Comparison of ENCODE assay signal across 22 mouse cellular contexts in the genomic region with DNA sequence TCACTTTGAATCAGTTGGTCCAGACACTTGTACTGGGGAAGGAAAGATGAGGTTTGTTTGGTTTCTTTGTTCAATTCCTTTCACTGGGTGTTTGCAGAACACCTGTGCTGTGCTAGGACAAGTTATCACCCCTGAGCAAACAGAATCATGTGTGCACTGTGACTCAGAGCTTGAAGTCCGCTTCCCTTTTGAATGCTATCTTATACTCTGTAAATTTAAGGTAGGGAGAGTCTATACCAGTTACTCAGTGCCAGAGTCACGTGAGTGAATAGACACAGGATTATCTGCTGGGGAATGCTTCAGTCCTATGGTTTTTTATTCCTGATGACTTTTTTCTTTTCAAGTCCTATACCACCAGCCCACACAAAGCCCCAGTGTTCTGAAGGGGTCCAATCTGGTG. TPM values are rescaled to one million over a fixed set of nuclear protein-coding genes. Genes with fewer than 3 reads are reported as not detected.
A peak's percentile ranks its signal among the peaks of the same experiment; 100 is the strongest.
DNase-seq lines count a peak whose midpoint lies in the region; ATAC-seq and TF ChIP-seq lines count a peak whose summit lies in the region.
"Had no signal": no experiment of that assay in that cellular context is flagged by ENCODE, and none has a peak within 500 bp of the region (broad histone marks: within the 10 kb centered on the region; RNA-seq: fewer than 3 reads in every experiment).

No protein-coding gene starts in this region.

- no peaks in the 10 kb centered on the region for H3K36me3 ChIP-seq in intestine, embryonic 16.5 days (ENCODE audit: control insufficient read depth, insufficient read depth, low read length)
- H3K36me3 ChIP-seq in liver, embryonic 15.5 days (replicated peaks): no peaks in the 10 kb centered on the region
- no peaks in the 10 kb centered on the region for H3K36me3 ChIP-seq in stomach, postnatal 0 days (ENCODE audit: control insufficient read depth, insufficient read depth, low read length)
- H3K36me3 ChIP-seq: embryonic facial prominence, embryonic 15.5 days; heart, embryonic 10.5 days; midbrain, embryonic 15.5 days had no signal

- DNase-seq in lung, postnatal 25 days (ENCODE audit: low spot score): peak; percentile 17
- DNase-seq in lung, postnatal 10 days: no peak
- peak; percentile 71 for DNase-seq in stomach, postnatal 0 days (ENCODE audit: low spot score)
- DNase-seq in left cerebral cortex, adult 9 months (ENCODE audit: low spot score in 2 of 2): no peak
- DNase-seq in T-cell, adult 2 months (ENCODE audit: low spot score): no peak
- DNase-seq: cerebellum, adult 18-20 months; gastrocnemius, postnatal 36 days; heart, postnatal 10 days; kidney, adult 2 months; kidney, postnatal 14 days; layer of hippocampus, adult 9-11 months; right cerebral cortex, adult 18-20 months; spleen, adult 18-20 months; thymus, postnatal 36 days had no signal

- H3K27ac ChIP-seq in intestine, embryonic 16.5 days (ENCODE audit: low read length): peak overlapping the region; percentile 82
- peak overlapping the region; percentile 43; the same call in 1 of the 2 replicates for H3K27ac ChIP-seq in liver, embryonic 15.5 days (replicated peaks)
- peak overlapping the region; percentile 76 for H3K27ac ChIP-seq in stomach, postnatal 0 days (replicated peaks)
- H3K27ac ChIP-seq: embryonic facial prominence, embryonic 15.5 days; heart, embryonic 10.5 days; hindbrain, embryonic 14.5 days; midbrain, embryonic 15.5 days had no signal

- H3K4me2 ChIP-seq in intestine, embryonic 16.5 days (ENCODE audit: low read depth, low read length): peak overlapping the region; percentile 21; the same call in 1 of the 2 replicates
- H3K4me2 ChIP-seq in liver, embryonic 15.5 days: no peak overlapping the region
- 0 out of 2 replicates have a peak overlapping the region, but pooled peaks have one; percentile 17 for H3K4me2 ChIP-seq in stomach, postnatal 0 days (replicated peaks; ENCODE audit: low read depth)
- H3K4me2 ChIP-seq: embryonic facial prominence, embryonic 15.5 days; hindbrain, embryonic 14.5 days; midbrain, embryonic 15.5 days had no signal

- WGBS in intestine, embryonic 16.5 days: 56% methylated on average over 2 of the region's 2 CpGs
- 47% methylated on average over 2 of the region's 2 CpGs for WGBS in liver, embryonic 15.5 days (ENCODE audit: insufficient replicate concordance)
- 62% methylated on average over 2 of the region's 2 CpGs for WGBS in stomach, postnatal 0 days

- TF ChIP-seq CTCF in stomach, postnatal 0 days (IDR thresholded peaks at IDR 0.05; ENCODE audit: low read depth): no peak

- H3K9me3 ChIP-seq in intestine, embryonic 16.5 days (ENCODE audit: control insufficient read depth, low read length): no peaks in the 10 kb centered on the region
- H3K9me3 ChIP-seq in liver, embryonic 15.5 days (replicated peaks): no peaks in the 10 kb centered on the region
- H3K9me3 ChIP-seq in stomach, postnatal 0 days (ENCODE audit: control insufficient read depth, low read length): no peaks in the 10 kb centered on the region
- H3K9me3 ChIP-seq: embryonic facial prominence, embryonic 15.5 days; heart, embryonic 10.5 days; midbrain, embryonic 15.5 days had no signal

- no peaks in the 10 kb centered on the region for H3K27me3 ChIP-seq in intestine, embryonic 16.5 days (replicated peaks; ENCODE audit: control insufficient read depth, insufficient read depth, low read length)
- no peaks in the 10 kb centered on the region for H3K27me3 ChIP-seq in liver, embryonic 15.5 days
- H3K27me3 ChIP-seq in stomach, postnatal 0 days (ENCODE audit: control insufficient read depth, insufficient read depth, low read length): no peaks in the 10 kb centered on the region
- H3K27me3 ChIP-seq: embryonic facial prominence, embryonic 15.5 days; megakaryocyte, embryonic 14.5 days; midbrain, embryonic 15.5 days; Patski had no signal

- H3K4me1 ChIP-seq in intestine, embryonic 16.5 days (ENCODE audit: control insufficient read depth, insufficient read depth, low read length): no peaks in the 10 kb centered on the region; the same call in 1 of the 2 replicates
- no peaks in the 10 kb centered on the region for H3K4me1 ChIP-seq in liver, embryonic 15.5 days (replicated peaks)
- H3K4me1 ChIP-seq in stomach, postnatal 0 days (replicated peaks; ENCODE audit: control insufficient read depth, insufficient read depth): no peaks in the 10 kb centered on the region
- H3K4me1 ChIP-seq: embryonic facial prominence, embryonic 15.5 days; heart, embryonic 10.5 days; megakaryocyte, embryonic 14.5 days; midbrain, embryonic 15.5 days had no signal

- peak; percentile 97 for ATAC-seq in intestine, embryonic 16.5 days
- peak; percentile 93 for ATAC-seq in liver, embryonic 15.5 days (ENCODE audit: insufficient read depth)
- ATAC-seq in stomach, postnatal 0 days (ENCODE audit: low FRiP score, low TSS enrichment): peak; percentile 99
- ATAC-seq: midbrain, embryonic 15.5 days; Patski had no signal

- no peak overlapping the region for H3K4me3 ChIP-seq in intestine, embryonic 16.5 days (ENCODE audit: low read length)
- no peak overlapping the region for H3K4me3 ChIP-seq in liver, embryonic 15.5 days (replicated peaks)
- no peak overlapping the region for H3K4me3 ChIP-seq in stomach, postnatal 0 days (ENCODE audit: low read depth, low read length)
- H3K4me3 ChIP-seq: embryonic facial prominence, embryonic 15.5 days; heart, embryonic 10.5 days; megakaryocyte, embryonic 14.5 days; midbrain, embryonic 15.5 days had no signal

- H3K9ac ChIP-seq in intestine, embryonic 16.5 days (ENCODE audit: low read depth, low read length): no peak overlapping the region
- no peak overlapping the region for H3K9ac ChIP-seq in liver, embryonic 15.5 days
- no peak overlapping the region for H3K9ac ChIP-seq in stomach, postnatal 0 days (ENCODE audit: low read length)
- H3K9ac ChIP-seq: embryonic facial prominence, embryonic 15.5 days; hindbrain, embryonic 14.5 days; midbrain, embryonic 15.5 days had no signal

- TF ChIP-seq EP300 in stomach, postnatal 0 days (optimal IDR thresholded peaks at IDR 0.05): no peak

RNA-seq across cellular contexts. Expression of gene Lurap1l, which starts 39.3 kb away (rescaled TPM):
- polyA plus RNA-seq in intestine, embryonic 16.5 days (2015; fragmentation: Nextera tagmentation; extraction: Ambion mirVana): 19.5 and 22.4 TPM in 2 replicates
- 5.5 and 6.9 TPM in 2 replicates for polyA plus RNA-seq in liver, embryonic 15.5 days (2015; fragmentation: Nextera tagmentation; extraction: Ambion mirVana)
- polyA plus RNA-seq in stomach, postnatal 0 days (2015; fragmentation: Nextera tagmentation; extraction: Ambion mirVana): 31.2 and 34.1 TPM in 2 replicates

Comparison
In these comparisons a context has a peak if more than half of its experiments do, and no peak if none do; other contexts are left out.
1. DNase-seq: peak in lung, postnatal 25 days (single experiment) and stomach, postnatal 0 days (single experiment); none in lung, postnatal 10 days (single experiment), left cerebral cortex, adult 9 months (0 of 2) and T-cell, adult 2 months (single experiment).
2. Peak in every context shown above with its lines, with median percentiles within 50 percentile points of each other: ATAC-seq and H3K27ac ChIP-seq.